Mouse (Mus musculus) embryonic facial prominence, embryonic 12.5 days (tissue): ENCODE data around the gene Dpf1. TPM values are rescaled to one million over a fixed set of nuclear protein-coding genes. Genes with fewer than 3 reads are reported as not detected.

Experiments used
- ATAC-seq: fragments of 200-750 bp; cut with Nextera tagmentation; 2 replicates; pipeline ENCODE4 v1.8.0; 2017; ENCODE audit not compliant: insufficient number of reproducible peaks, insufficient read depth, low FRiP score, low TSS enrichment
- H3K27ac ChIP-seq: fragments of 300-500 bp; sonication (generic); 2 replicates; pipeline ENCODE4 v1.5.1; 2016; ENCODE audit warnings: mild to moderate bottlenecking
- H3K27me3 ChIP-seq: fragments of 300-500 bp; sonication (generic); 2 replicates; pipeline ENCODE4 v1.6.1; 2016; ENCODE audit warnings: mild to moderate bottlenecking, moderate library complexity
- H3K36me3 ChIP-seq: fragments of 300-500 bp; sonication (generic); 2 replicates; pipeline ENCODE4 v1.6.1; 2016; ENCODE audit warnings: mild to moderate bottlenecking
- H3K4me1 ChIP-seq: fragments of 300-500 bp; sonication (generic); 2 replicates; pipeline ENCODE4 v1.6.1; 2016
- H3K4me2 ChIP-seq: fragments of 300-500 bp; sonication (generic); replicated peaks from 2 replicates; pipeline ENCODE4 v1.6.1; 2016; ENCODE audit warnings: mild to moderate bottlenecking, moderate library complexity
- H3K4me3 ChIP-seq: fragments of 300-500 bp; sonication (generic); 2 replicates; pipeline ENCODE4 v1.5.1; 2016; ENCODE audit warnings: mild to moderate bottlenecking
- H3K9ac ChIP-seq: fragments of 300-500 bp; sonication (generic); 2 replicates; pipeline ENCODE4 v1.6.1; 2016; ENCODE audit warnings: mild to moderate bottlenecking, moderate library complexity
- H3K9me3 ChIP-seq: fragments of 300-500 bp; sonication (generic); 2 replicates; pipeline ENCODE4 v1.6.1; 2016; ENCODE audit warnings: mild to moderate bottlenecking, moderate library complexity
- WGBS: fragments of 180-500 bp; shearing (Covaris S2); methylation state at CpG from one replicate; pipeline ENCODE4 v1.1.7; 2016; 5-methylcytosine and 5-hydroxymethylcytosine counted together
- polyA plus RNA-seq: library from polyadenylated mRNA; unstranded; fragments of >200 nt; fragmentation: Nextera tagmentation; extraction: Ambion mirVana; gene quantifications from 2 replicates; pipeline ENCODE4 v1.2.1, GENCODE M21; 2016

Dpf1 gene
- polyA plus RNA-seq, 1 experiment from 2014 or later = 25.7 TPM

GRCm38 (mm10) chr7:29352246-29352645 lies 48.5 kb downstream of the Dpf1 start:
- Histone ChIP-seq H3K36me3 (peaks cover 44% of the 10 kb centered on the region), H3K9ac (no peak overlapping the region), H3K9me3 (no peaks in the 10 kb centered on the region), H3K27ac (no peak overlapping the region), H3K4me2 (no peak overlapping the region), H3K4me1 (no peaks in the 10 kb centered on the region), H3K4me3 (no peak overlapping the region), H3K27me3 (no peaks in the 10 kb centered on the region)
- ATAC-seq = no peak
- WGBS = 88% methylated on average over 8 of the region's 8 CpGs

DNA sequence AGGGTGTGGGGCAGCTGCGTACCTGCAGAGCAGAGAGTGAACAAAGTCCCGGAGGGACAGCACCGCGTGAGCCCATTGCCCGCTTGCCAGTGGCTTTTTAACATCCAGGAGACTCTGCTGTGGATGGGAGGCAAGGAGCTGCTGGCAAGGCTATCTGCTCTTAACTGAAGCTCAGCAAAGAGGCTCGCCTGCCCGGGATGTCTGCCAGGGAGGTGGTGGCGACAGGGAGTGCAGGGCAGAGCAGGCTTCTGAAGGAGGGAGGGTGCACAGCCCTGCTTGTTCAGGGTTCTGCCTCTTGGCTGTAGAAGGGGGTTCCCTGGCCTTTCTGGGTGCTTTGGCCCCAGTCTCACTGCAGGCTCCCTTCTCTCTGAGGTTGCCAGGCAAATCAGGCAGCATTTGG lies 50.4 kb downstream of the Dpf1 start:
- no peak overlapping the region for H3K4me3 ChIP-seq
- H3K9ac ChIP-seq = no peak overlapping the region
- H3K9me3 ChIP-seq = no peaks in the 10 kb centered on the region
- H3K27me3 ChIP-seq = no peaks in the 10 kb centered on the region
- 82% methylated on average over 8 of the region's 8 CpGs for WGBS
- H3K27ac ChIP-seq = no peak overlapping the region
- no peak for ATAC-seq
- H3K4me2 ChIP-seq = no peak overlapping the region
- H3K4me1 ChIP-seq = no peaks in the 10 kb centered on the region
- peaks cover 35% of the 10 kb centered on the region for H3K36me3 ChIP-seq

GRCm38 (mm10) chr7:29355406-29355805 lies 51.7 kb downstream of the Dpf1 start:
- WGBS = 92% methylated on average over 8 of the region's 8 CpGs
- ATAC-seq = no peak
- Histone ChIP-seq H3K27ac (no peak overlapping the region), H3K4me3 (no peak overlapping the region), H3K4me2 (no peak overlapping the region), H3K9me3 (no peaks in the 10 kb centered on the region), H3K36me3 (peaks cover 25% of the 10 kb centered on the region), H3K4me1 (no peaks in the 10 kb centered on the region), H3K9ac (no peak overlapping the region), H3K27me3 (no peaks in the 10 kb centered on the region)

DNA sequence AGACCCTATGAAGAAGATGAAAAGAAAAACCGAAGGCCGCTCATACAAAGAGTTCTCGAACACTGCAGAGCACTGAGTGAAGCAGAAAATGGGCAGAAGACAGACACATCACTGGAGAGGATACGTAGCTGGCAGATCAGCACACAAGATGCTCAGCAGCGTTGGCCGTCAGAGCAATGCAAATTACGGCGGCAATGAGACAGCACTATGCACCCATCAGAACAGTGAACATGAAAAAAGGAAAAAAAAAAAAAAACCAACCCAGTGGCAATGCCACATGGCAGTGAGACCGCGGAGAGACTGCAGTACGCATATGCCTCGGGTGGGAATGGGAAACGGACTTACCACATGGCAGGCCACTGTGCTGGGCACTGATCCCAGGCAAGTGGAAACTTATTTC lies 57.7 kb downstream of the Dpf1 start:
- 94% methylated on average over 13 of the region's 13 CpGs for WGBS

DNA sequence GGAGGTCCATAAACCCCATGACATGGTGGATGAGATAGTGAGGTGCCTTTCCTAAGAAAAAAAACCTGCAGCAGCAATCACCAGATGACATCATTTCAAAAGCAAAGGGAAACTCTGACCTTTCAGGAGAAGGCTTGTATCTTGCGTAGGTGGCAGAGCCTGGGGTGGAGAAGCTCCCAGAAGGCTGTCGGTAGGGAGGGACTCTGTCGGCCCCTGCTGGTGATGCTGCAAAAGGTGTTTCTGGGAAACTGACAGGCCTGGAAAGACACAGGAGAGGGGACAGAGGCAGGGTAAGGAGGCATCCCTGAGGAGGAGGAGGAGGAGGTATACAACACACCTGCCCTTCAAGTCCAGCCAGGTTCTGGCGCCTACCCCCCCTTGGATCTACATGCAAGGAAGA lies 60.3 kb downstream of the Dpf1 start:
- H3K9ac ChIP-seq = no peak overlapping the region
- H3K36me3 ChIP-seq = peaks cover 13% of the 10 kb centered on the region
- H3K27ac ChIP-seq = no peak overlapping the region
- ATAC-seq = no peak
- WGBS = 27% methylated on average over 4 of the region's 4 CpGs
- H3K27me3 ChIP-seq = no peaks in the 10 kb centered on the region
- no peak overlapping the region for H3K4me3 ChIP-seq
- H3K9me3 ChIP-seq = no peaks in the 10 kb centered on the region
- H3K4me1 ChIP-seq = 0 out of 2 replicates have a peak, but pooled peaks cover 3% of the 10 kb centered on the region
- no peak overlapping the region for H3K4me2 ChIP-seq

More for the DNA sequence above, 57.7 kb downstream of the Dpf1 start:
- H3K4me3 ChIP-seq = no peak overlapping the region
- no peak overlapping the region for H3K4me2 ChIP-seq
- ATAC-seq = no peak
- no peaks in the 10 kb centered on the region for H3K27me3 ChIP-seq
- no peaks in the 10 kb centered on the region for H3K4me1 ChIP-seq
- H3K36me3 ChIP-seq = peaks cover 21% of the 10 kb centered on the region
- no peaks in the 10 kb centered on the region for H3K9me3 ChIP-seq
- no peak overlapping the region for H3K27ac ChIP-seq
- no peak overlapping the region for H3K9ac ChIP-seq

DNA sequence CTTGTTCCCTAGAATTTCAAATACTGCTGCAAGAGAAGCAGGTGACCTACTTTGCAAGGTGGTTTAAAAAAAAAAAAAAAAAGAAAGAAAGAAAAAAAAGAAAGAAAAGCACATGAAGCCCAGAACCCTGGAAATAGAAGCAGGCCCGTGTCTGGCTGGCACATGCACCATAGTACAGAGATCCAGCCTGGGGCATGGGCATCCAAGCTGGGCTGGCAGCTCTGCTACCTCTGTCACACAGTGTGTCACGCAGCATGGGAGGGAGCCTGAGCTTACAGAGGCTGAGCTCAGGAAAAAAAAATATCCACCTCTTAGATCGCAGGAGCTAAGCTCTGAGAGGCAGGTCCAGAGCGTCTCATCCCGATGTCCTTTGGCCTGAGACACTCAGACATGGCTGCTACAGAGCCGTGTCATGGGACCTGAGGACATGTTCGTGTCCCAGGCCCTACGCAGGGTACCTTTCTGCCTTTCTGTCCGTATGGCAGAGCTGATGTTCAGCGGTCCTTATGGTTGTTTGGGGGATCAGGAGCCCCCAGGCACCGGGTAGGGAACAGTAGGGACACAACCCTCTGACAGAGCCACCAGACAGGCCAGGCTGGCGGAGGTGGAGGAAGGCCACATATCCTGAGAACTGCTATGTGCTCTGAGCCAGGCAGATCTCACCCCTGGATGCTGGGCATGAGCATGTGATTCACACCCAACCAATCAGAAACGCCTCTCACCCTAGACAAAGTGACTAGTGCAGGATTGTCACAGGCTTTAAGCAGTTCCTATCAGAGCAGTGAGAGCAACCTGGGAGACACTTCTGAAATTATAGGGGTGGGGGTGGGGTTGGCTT lies 63.6 kb downstream of the Dpf1 start:
- Histone ChIP-seq H3K4me3 (no peak overlapping the region), H3K9me3 (no peaks in the 10 kb centered on the region), H3K9ac (no peak overlapping the region), H3K4me2 (no peak overlapping the region), H3K36me3 (peaks cover 17% of the 10 kb centered on the region), H3K27me3 (no peaks in the 10 kb centered on the region), H3K27ac (no peak overlapping the region), H3K4me1 (0 out of 2 replicates have a peak, but pooled peaks cover 3% of the 10 kb centered on the region)
- WGBS = 84% methylated on average over 13 of the region's 13 CpGs
- ATAC-seq = no peak

Other genes starting within 250 kb of the Dpf1 start
- 3.7 and 4.3 TPM in 2 replicates for gene Ryr1, start 178.8 kb upstream of the Dpf1 start, polyA plus RNA-seq
- gene Rasgrp4, start 169.1 kb upstream of the Dpf1 start, polyA plus RNA-seq = 0.92 and 1.1 TPM in 2 replicates
- gene Fam98c, start 147.7 kb upstream of the Dpf1 start, polyA plus RNA-seq = 12.9 and 15.6 TPM in 2 replicates
- gene Ggn, start 133.7 kb upstream of the Dpf1 start, polyA plus RNA-seq = 0.59 and 0.78 TPM in 2 replicates
- 5.9 and 6.3 TPM in 2 replicates for gene Spred3, start 133.5 kb upstream of the Dpf1 start, polyA plus RNA-seq
- 278 and 280 TPM in 2 replicates for gene Psmd8, start 123.2 kb upstream of the Dpf1 start, polyA plus RNA-seq
- 0.37 and 0.60 TPM in 2 replicates for gene Catsperg1, start 89.9 kb upstream of the Dpf1 start, polyA plus RNA-seq
- gene Kcnk6, start 71.4 kb upstream of the Dpf1 start, polyA plus RNA-seq = 1.2 and 1.4 TPM in 2 replicates
- 100 and 104 TPM in 2 replicates for gene Yif1b, start 65.6 kb upstream of the Dpf1 start, polyA plus RNA-seq
- gene 2200002D01Rik, start 55.5 kb upstream of the Dpf1 start, polyA plus RNA-seq = 1.9 and 2.6 TPM in 2 replicates
- gene Spint2, start 22.0 kb upstream of the Dpf1 start, polyA plus RNA-seq = 94.0 and 104 TPM in 2 replicates
- gene Ppp1r14a, start 14.6 kb upstream of the Dpf1 start, polyA plus RNA-seq = 17.1 and 19.6 TPM in 2 replicates
- gene Sipa1l3, start 214.7 kb downstream of the Dpf1 start, polyA plus RNA-seq = 13.8 and 16.3 TPM in 2 replicates